Mouse (Mus musculus): ENCODE data around the gene Ksr1.

Ksr1 gene

GRCm38 (mm10) chr11:79146331-79146767 is at the start of gene Ksr1:
Gene Ksr1, minus strand, starts transcription at chr11:79146407.
- peak; percentile 82 for DNase-seq

DNA sequence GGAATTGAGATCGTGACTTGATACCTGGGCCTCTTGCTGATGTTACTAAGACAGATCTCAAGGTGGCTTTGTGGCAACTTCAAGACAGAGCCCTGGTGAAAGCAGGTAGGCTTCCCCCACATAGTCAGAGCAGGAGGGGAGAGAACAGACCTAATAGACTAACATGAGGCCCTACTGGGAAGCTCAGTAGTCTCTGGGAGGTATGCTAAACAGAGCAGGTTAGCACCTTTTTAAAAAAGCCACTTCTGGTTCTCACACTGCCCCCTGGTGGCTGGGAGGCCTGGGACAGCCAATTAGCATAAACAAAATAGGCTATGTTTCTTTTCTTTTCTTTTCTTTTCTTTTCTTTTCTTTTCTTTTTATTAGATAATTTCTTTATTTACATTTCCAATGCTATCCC is 46.0 kb upstream of the Ksr1 start:
- DNase-seq = no peak

DNA sequence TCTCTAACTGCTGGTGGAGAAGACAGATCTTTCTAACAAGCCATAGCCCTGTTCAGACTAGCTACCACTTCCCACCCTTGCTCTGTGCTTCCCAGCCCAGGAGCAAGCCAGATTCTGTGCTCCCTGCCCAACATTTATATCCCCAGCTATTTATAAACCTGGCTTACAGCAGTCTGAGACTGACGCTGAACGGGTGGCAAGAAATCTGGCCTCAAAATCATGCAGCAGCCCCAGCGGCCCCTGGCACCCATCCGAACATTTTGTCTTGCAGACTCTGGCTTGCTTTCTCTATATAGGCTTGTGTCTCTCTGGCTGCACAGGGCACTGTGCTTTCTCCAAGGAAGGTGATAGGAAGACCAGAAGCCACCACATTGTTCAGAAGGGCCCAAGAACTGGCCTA is 45.0 kb upstream of the Ksr1 start:
- DNase-seq = no peak

DNA sequence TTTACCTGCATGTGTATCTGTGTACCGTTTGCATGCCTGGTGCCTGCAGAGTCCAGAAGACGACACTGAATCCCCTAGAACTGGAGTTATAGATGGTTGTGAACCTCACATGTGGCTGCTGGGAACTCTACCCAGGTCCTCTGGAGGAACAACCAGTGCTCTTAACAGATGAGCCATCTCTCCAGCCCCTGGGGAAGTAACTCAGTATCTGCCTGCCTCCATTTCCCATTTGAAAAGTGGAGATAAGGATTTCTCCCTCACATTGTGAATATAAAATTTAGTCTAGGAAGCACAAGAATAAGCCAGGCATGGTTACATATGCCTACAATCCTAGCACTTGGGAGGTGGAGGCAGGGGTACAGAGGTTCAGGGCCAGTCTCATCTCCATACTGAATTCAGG is 44.0 kb upstream of the Ksr1 start:
- no peak for DNase-seq

- peak; percentile 28 for DNase-seq
These were observed 42.0 kb upstream of the Ksr1 start for GRCm38 (mm10) chr11:79188176-79188575.

- no peak for DNase-seq
These were observed 41.1 kb upstream of the Ksr1 start for GRCm38 (mm10) chr11:79187291-79187690.

DNA sequence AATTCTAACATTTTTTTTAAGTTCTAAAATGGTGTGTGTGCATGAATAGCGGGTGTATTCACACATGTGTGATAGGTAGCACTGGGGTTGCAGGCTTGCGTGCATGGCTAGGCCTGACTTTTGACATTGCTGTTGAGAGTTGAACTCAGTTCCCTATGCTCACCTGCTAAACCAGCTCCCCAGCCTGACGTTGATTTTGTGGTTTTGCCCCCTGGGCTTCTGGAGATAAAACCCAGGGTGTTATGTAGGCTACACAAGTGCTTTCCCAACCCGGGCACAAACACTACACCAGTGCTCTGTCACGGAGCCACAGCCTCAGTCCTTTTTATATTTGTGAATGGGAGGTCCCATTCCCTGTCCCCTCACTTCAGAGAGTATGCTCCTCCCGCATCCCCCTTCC is 39.5 kb upstream of the Ksr1 start:
- DNase-seq = no peak

DNA sequence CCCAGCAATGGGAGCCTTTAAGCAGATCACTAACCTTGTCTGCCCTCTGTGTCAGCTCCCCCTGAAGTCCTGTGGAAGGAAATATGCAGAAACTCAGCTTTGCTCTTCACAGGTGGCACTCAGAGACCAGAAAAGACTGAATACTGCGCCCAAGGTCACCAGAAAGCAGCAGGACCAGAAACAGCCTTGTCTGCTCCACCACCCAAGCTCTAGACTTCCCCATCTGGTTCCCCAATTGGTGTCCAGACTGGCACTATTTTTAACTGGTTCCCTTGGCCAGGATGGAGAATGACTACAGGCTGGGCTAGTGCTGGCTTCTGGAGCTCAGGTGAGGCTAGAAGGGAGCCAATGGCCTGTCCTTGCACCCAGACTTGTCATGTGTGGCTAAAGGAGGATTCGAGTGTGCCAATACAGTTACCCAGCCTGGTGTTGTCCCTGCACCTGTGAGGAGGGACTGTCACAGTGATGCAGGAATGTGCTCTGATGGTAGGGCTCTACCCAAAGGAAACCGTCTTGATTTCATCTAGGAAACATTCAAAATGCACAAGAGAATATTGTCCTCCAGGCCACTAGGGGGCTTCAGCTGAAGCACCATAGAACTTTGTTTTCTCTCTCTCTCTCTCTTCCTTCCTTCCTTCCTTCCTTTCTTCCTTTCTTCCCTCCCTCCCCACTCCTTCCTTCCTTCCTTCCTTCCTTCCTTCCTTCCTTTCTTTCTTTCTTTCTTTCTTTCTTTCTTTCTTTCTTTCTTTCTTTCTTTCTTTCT is 38.1 kb upstream of the Ksr1 start:
- no peak for DNase-seq

DNA sequence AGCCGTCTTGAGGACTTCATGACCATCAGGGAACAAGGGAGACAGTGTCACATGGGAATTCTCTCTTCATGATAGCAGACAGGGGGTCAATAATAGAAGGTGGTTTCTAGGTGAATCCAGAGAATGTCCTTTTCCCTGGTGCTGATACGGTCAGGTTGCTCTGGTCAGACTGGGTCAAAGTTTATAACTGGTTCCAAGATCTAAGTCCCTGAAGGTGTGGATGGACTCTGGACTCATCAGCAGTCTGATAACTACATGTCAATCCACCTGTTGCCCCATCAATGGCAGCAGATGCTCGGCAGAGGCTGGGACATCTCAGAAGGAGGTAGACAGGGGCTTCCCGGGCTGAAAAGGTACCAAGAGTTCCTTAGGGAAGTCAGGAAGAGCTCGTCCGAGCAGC is 37.2 kb upstream of the Ksr1 start:
- DNase-seq = no peak

DNA sequence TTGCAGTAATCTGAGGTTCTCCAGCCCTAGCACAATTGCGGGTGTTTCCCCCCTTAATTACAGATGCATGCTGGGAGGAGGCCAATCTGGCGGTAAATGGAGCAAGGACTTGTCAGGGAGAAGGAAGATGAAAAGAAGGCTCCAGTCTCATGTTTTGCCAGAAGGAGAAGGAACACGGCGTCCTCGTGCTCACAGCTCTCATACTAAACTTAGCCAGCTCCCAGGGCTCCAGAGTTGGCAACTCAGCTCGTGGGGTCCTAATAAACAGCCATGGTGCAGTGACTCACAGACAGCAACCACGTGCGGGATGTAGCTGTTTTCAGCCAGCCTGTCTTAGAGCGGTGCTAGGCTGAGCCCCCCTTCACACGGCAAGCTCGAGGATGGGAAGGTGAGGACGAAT is 36.7 kb upstream of the Ksr1 start:
- no peak for DNase-seq

GRCm38 (mm10) chr11:79181914-79182313 is 35.7 kb upstream of the Ksr1 start:
- no peak for DNase-seq

DNA sequence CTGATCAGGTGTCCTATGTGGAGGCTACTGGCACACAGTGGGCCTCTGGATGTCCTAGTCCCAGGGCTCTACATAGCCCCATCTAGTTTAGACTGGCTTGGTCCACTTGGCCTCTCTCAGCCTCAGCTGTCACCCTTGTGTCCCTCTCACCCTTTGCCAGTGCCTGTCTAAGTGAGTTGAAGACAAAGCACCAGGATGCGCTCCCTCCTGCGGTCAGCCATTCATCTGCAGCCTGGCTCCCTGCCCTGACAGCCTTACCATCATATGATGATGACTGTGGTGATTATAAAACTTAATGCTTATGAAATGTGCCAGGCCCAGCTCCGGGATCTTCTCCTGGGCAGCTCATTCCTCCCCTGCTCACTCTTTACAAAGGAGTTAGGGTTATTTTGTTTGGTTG is 30.5 kb upstream of the Ksr1 start:
- DNase-seq = no peak

DNA sequence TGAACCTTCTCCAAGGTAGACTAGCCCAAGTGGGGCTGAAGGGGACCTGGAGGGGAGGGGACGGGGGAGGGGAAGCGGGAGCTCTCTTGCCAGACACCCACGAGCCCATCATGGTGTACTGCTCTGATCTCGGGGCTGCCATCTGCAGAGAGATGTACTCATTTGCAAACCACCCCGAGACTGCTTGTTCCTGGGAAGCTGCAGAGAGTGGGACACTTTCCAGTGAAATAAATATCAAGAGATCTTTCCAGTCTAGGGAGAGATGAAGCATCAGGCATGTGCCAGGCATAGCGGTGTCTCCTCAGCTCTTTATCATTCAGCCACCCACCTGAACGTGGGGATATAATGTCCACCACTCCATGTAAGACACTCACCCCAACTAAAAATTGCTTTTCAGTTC is 25.8 kb upstream of the Ksr1 start:
- no peak for DNase-seq

GRCm38 (mm10) chr11:79166582-79167300 is 20.5 kb upstream of the Ksr1 start:
- no peak for DNase-seq

DNA sequence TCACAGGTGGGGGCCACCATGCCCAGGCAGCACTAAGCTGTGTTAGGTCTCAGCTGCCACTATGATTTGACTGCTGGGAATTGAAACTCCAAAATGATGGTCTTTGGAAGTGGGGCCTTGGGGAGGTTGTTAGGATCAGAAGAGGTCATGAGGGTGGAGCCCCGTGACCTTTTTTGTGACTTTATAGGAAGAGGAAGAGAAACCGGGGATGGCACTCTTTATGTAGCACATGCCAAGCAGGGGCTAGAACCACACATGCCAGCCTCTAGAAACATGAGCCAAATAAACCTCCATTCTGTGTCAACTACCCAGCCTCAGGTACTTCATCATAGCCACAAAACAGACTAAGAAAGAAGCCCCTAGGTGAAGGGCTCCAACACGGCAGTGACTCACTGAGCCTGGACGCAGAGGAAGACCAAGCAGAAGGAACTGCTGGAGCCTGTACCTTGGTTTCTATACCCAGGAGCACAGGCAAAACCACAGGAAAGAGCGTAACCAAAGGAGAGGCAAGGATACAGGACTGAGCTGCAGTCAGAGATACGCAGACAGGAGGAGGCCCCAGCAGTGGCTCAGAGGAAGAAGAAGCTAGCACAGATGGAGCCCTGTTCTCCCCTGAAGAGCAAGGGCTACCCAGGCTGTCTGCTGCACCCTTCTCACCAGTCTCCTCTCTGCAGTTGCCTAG is 15.0 kb upstream of the Ksr1 start:
- DNase-seq = no peak

GRCm38 (mm10) chr11:79160127-79160526 is 13.9 kb upstream of the Ksr1 start:
- DNase-seq = no peak

GRCm38 (mm10) chr11:79157729-79158128 is 11.5 kb upstream of the Ksr1 start:
- no peak for DNase-seq

DNA sequence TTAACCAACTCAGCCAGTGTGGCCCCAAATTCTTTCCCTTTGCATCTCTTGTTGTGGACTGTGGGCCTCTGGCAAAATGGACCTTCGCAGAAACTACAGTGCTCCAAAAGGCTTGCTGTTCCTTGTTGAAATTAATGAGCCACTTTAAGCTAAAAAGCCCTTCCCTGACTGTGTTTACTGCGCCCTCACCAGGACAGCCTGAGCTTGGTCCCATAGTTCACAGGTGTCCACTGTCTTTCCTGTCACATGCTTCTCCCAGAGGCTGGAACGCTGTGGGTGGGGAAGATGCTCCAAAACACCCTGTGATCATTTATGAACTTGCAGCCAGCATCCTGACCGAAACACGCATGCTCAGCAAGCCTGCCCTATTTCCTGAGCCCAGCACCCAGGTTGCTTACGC is 9.1 kb upstream of the Ksr1 start:
- no peak for DNase-seq

- DNase-seq = no peak
These were observed 6.5 kb upstream of the Ksr1 start for GRCm38 (mm10) chr11:79152696-79153095.

- no peak for DNase-seq
These were observed 5.7 kb upstream of the Ksr1 start for GRCm38 (mm10) chr11:79151874-79152273.

- no peak for DNase-seq
These were observed 4.1 kb upstream of the Ksr1 start for GRCm38 (mm10) chr11:79150301-79150700.

GRCm38 (mm10) chr11:79149295-79149694 is 3.1 kb upstream of the Ksr1 start:
- DNase-seq = no peak

- no peak for DNase-seq
These were observed 2.6 kb upstream of the Ksr1 start for GRCm38 (mm10) chr11:79148783-79149182.
